Mouse (Mus musculus) liver, embryonic 14.5 days (tissue): ENCODE measurements around the gene Ift46.

Experiments
- CTCF ChIP-seq: IDR thresholded peaks from 2 replicates; pipeline ENCODE4 v1.5.1; 2016; ENCODE audit warnings: antibody characterized with exemption, low read depth, control low read depth
- EP300 ChIP-seq: IDR thresholded peaks from 2 replicates; pipeline ENCODE4 v1.6.1; 2016; ENCODE audit warnings: antibody characterized with exemption, low read depth

DNA sequence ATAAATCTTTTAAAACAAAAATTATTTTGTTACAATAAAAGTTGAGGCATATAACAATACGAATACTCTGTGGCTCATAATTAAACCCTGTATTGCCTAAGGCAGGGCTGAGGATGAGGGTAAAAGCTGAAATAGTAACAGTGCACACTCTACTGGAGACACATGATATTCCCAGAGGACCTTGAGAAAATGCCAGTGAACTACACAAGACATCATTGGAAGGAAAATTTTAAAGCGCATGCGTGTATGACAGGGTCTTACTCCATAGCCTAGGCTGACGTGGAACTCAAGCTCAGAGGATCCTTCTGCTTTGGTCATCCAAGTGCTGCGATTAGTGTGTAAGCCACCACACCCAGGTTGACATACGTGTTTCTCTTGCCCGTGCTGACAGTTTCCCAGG lies 19.2 kb upstream of the Ift46 start:
- TF ChIP-seq CTCF (no peak), EP300 (no peak)
